Mouse (Mus musculus): ENCODE results near the gene Msi2. TPM values are rescaled to one million over a fixed set of nuclear protein-coding genes. Genes with fewer than 3 reads are reported as not detected.

The Msi2 gene
- total and polyA plus RNA-seq, 2 experiments from 2014 or later, result 26.9 to 133 TPM

- Histone ChIP-seq H3K36me3 (ENCODE audit: insufficient read depth, low read length) (no peaks in the 10 kb centered on the region), H3K9ac (replicated peaks; ENCODE audit: low read length, poor library complexity, severe bottlenecking) (no peak overlapping the region; the same call in 1 of the 2 replicates), H3K4me1 (ENCODE audit: insufficient read depth, low read length) (peaks cover 20% of the 10 kb centered on the region), H3K4me2 (ENCODE audit: low read depth, low read length, poor library complexity, severe bottlenecking) (no peak overlapping the region), H3K27me3 (ENCODE audit: insufficient read depth, low read length) (no peaks in the 10 kb centered on the region), H3K9me3 (ENCODE audit: low read length) (no peaks in the 10 kb centered on the region), H3K27ac (ENCODE audit: low read depth, low read length) (peak overlapping the region; percentile 20; the same call in 1 of the 2 replicates), H3K4me3 (ENCODE audit: low read depth, low read length) (no peak overlapping the region)
- ATAC-seq (ENCODE audit: low FRiP score), result no peak
- no peak for DNase-seq (ENCODE audit: low spot score)
- TF ChIP-seq CTCF (IDR thresholded peaks at IDR 0.05), result no peak
- WGBS, result 64% methylated on average over 6 of the region's 6 CpGs
These were observed 202.4 kb downstream of the Msi2 start for GRCm38 (mm10) chr11:88515736-88516583.

GRCm38 (mm10) chr11:88515267-88515666 lies 203.0 kb downstream of the Msi2 start:
- H3K4me3 ChIP-seq (ENCODE audit: low read depth, low read length), result no peak overlapping the region
- H3K9me3 ChIP-seq (ENCODE audit: low read length), result no peaks in the 10 kb centered on the region
- H3K36me3 ChIP-seq (ENCODE audit: insufficient read depth, low read length), result no peaks in the 10 kb centered on the region
- H3K27me3 ChIP-seq (ENCODE audit: insufficient read depth, low read length), result no peaks in the 10 kb centered on the region
- DNase-seq (ENCODE audit: low spot score), result no peak
- no peak overlapping the region for H3K4me2 ChIP-seq (ENCODE audit: low read depth, low read length, poor library complexity, severe bottlenecking)
- WGBS, result 75% methylated on average over 2 of the region's 2 CpGs
- TF ChIP-seq CTCF (IDR thresholded peaks at IDR 0.05), result no peak
- H3K9ac ChIP-seq (replicated peaks; ENCODE audit: low read length, poor library complexity, severe bottlenecking), result no peak overlapping the region
- no peak overlapping the region for H3K27ac ChIP-seq (ENCODE audit: low read depth, low read length)
- H3K4me1 ChIP-seq (ENCODE audit: insufficient read depth, low read length), result peaks cover 20% of the 10 kb centered on the region
- ATAC-seq (ENCODE audit: low FRiP score), result no peak

- no peak for TF ChIP-seq CTCF (IDR thresholded peaks at IDR 0.05)
- DNase-seq (ENCODE audit: low spot score) (no peak), ATAC-seq (ENCODE audit: low FRiP score) (no peak)
- no peak overlapping the region for H3K9ac ChIP-seq (replicated peaks; ENCODE audit: low read length, poor library complexity, severe bottlenecking)
- H3K27ac ChIP-seq (ENCODE audit: low read depth, low read length), result no peak overlapping the region
- no peaks in the 10 kb centered on the region for H3K27me3 ChIP-seq (ENCODE audit: insufficient read depth, low read length)
- 81% methylated on average over 12 of the region's 12 CpGs for WGBS
- no peaks in the 10 kb centered on the region for H3K9me3 ChIP-seq (ENCODE audit: low read length)
- H3K4me1 ChIP-seq (ENCODE audit: insufficient read depth, low read length), result peaks cover 20% of the 10 kb centered on the region
- H3K4me3 ChIP-seq (ENCODE audit: low read depth, low read length), result no peak overlapping the region
- H3K36me3 ChIP-seq (ENCODE audit: insufficient read depth, low read length), result no peaks in the 10 kb centered on the region
- no peak overlapping the region for H3K4me2 ChIP-seq (ENCODE audit: low read depth, low read length, poor library complexity, severe bottlenecking)
These were observed 204.0 kb downstream of the Msi2 start for GRCm38 (mm10) chr11:88514151-88514926.

- Histone ChIP-seq H3K9me3 (ENCODE audit: low read length) (no peaks in the 10 kb centered on the region), H3K4me2 (ENCODE audit: low read depth, low read length, poor library complexity, severe bottlenecking) (no peak overlapping the region), H3K9ac (replicated peaks; ENCODE audit: low read length, poor library complexity, severe bottlenecking) (no peak overlapping the region), H3K27ac (ENCODE audit: low read depth, low read length) (no peak overlapping the region), H3K36me3 (ENCODE audit: insufficient read depth, low read length) (no peaks in the 10 kb centered on the region), H3K4me3 (ENCODE audit: low read depth, low read length) (no peak overlapping the region), H3K4me1 (ENCODE audit: insufficient read depth, low read length) (peaks cover 20% of the 10 kb centered on the region), H3K27me3 (ENCODE audit: insufficient read depth, low read length) (no peaks in the 10 kb centered on the region)
- ATAC-seq (ENCODE audit: low FRiP score) (0 out of 2 replicates have a peak, but pooled peaks have one; percentile 53), DNase-seq (ENCODE audit: low spot score) (peak; percentile 81)
- 28% methylated on average over 4 of the region's 4 CpGs for WGBS
- peak; percentile 70 for TF ChIP-seq CTCF (IDR thresholded peaks at IDR 0.05)
These were observed 205.7 kb downstream of the Msi2 start for GRCm38 (mm10) chr11:88512580-88512979.

- Histone ChIP-seq H3K36me3 (ENCODE audit: insufficient read depth, low read length) (no peaks in the 10 kb centered on the region), H3K27ac (ENCODE audit: low read depth, low read length) (no peak overlapping the region)
These were observed 207.9 kb downstream of the Msi2 start for GRCm38 (mm10) chr11:88510282-88510850.

More at GRCm38 (mm10) chr11:88510282-88510850, 207.9 kb downstream of the Msi2 start:
- peaks cover 16% of the 10 kb centered on the region for H3K4me1 ChIP-seq (ENCODE audit: insufficient read depth, low read length)
- TF ChIP-seq CTCF (IDR thresholded peaks at IDR 0.05), result no peak
- no peaks in the 10 kb centered on the region for H3K27me3 ChIP-seq (ENCODE audit: insufficient read depth, low read length)
- ATAC-seq (ENCODE audit: low FRiP score) (no peak), DNase-seq (ENCODE audit: low spot score) (no peak)
- no peak overlapping the region for H3K4me3 ChIP-seq (ENCODE audit: low read depth, low read length)
- 70% methylated on average over 8 of the region's 8 CpGs for WGBS
- H3K9me3 ChIP-seq (ENCODE audit: low read length), result no peaks in the 10 kb centered on the region
- no peak overlapping the region for H3K4me2 ChIP-seq (ENCODE audit: low read depth, low read length, poor library complexity, severe bottlenecking)
- no peak overlapping the region for H3K9ac ChIP-seq (replicated peaks; ENCODE audit: low read length, poor library complexity, severe bottlenecking)
